Mouse (Mus musculus): ENCODE results near the gene Retnla. TPM values are rescaled to one million over a fixed set of nuclear protein-coding genes. Genes with fewer than 3 reads are reported as not detected.
"Not testable (repeated sequence)": the region's sequence is repeated elsewhere in the genome, so short reads cannot be mapped to it uniquely, and the experiment has no call there.

The Retnla gene
- total RNA-seq (2021): not detected

DNA sequence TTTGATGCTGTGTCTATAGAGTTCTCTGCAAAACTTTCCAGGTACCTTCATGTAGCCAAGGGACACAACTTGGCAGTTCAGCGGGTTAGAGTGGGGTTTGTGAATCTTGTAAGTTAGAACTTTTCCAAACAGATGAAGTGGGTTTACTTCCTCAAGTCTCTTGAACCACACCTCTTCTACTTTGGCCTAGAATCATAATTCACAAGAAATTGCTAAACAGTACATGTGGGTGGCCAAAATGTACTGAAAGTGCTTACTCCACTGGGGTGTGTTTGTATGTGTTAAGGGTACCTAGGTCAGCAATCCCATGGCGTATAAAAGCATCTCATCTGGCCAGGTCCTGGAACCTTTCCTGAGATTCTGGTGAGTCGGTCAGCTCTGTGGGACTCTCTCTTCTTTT, at the start of gene Retnla:
Gene Retnla (plus strand): TSS at position 286 of the 400 bp plus-strand sequence.
- intact Hi-C loops (cut with DNase I): no loop called here
- no peak for DNase-seq (ENCODE audit: extremely low spot score in 1 of 2, low spot score in 2 of 2)

DNA sequence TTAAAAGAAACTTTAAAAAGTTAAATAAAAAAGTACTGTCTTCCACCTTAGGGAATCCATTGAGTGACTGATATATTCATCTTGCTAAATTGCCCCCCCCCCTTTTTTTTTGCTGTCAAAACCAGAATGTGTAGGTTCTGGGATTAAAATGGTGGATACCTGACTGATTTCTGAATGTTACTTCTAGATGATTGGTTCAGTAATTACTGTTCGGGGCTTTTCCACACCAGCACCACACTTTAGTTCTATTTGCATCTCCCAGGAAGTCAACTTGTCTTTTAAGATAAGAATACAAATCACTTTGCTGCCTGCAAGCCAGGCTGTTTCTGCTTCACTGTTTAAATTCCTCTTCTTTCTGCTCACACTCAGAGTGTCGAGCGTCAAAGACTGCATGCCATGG, 44.1 kb upstream of the Retnla start:
- DNase-seq (ENCODE audit: extremely low spot score in 1 of 2, low spot score in 2 of 2): no peak
- intact Hi-C loops (cut with DNase I): no loop called here

- no peak for DNase-seq (ENCODE audit: extremely low spot score in 1 of 2, low spot score in 2 of 2)
- intact Hi-C loops (cut with DNase I): no loop called here
Measured at GRCm38 (mm10) chr16:48799470-48799869, 42.9 kb upstream of the Retnla start.

- intact Hi-C loops (cut with DNase I): no loop called here
- no peak for DNase-seq (ENCODE audit: extremely low spot score in 1 of 2, low spot score in 2 of 2)
Measured at GRCm38 (mm10) chr16:48800906-48801305, 41.4 kb upstream of the Retnla start.

DNA sequence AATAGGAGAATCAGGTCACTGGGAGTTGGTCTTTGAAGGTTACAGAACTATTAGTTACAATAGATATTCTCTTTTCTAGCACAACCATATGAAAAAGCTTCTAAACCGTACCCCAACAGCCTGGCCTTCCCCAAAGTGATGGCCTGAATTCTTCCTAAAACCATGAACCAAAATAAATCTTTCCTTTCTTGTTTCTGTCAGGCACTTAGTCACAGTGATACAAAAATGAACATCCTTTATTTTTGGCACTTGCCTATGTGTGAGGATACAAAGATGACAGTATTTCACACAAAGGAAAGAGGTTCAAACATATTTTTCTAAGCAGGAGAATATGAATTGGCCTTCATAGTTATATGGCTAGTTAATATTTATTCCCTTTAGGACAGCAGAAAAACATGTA, 36.9 kb upstream of the Retnla start:
- intact Hi-C loops (cut with DNase I): no loop called here
- DNase-seq (ENCODE audit: extremely low spot score in 1 of 2, low spot score in 2 of 2): no peak

DNA sequence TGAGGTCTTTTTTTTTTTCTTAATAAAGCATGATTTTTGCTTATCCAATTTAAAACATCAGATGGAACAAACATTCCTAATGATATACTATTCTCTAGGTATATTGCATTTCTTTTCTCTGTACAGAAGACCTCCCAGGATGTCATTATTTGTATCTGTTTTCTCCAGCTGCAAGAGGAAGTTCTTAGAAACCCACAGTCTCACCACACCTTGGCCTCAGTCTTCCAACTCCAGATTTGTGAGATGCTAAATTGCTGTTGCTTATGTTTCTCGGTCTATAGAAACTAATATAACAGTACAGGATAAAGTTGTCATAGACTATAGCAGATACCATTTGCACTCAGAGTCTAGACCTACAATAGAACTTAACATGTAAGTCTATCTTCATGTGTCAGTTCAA, 35.8 kb upstream of the Retnla start:
- no peak for DNase-seq (ENCODE audit: extremely low spot score in 1 of 2, low spot score in 2 of 2)
- intact Hi-C loops (cut with DNase I): no loop called here

DNA sequence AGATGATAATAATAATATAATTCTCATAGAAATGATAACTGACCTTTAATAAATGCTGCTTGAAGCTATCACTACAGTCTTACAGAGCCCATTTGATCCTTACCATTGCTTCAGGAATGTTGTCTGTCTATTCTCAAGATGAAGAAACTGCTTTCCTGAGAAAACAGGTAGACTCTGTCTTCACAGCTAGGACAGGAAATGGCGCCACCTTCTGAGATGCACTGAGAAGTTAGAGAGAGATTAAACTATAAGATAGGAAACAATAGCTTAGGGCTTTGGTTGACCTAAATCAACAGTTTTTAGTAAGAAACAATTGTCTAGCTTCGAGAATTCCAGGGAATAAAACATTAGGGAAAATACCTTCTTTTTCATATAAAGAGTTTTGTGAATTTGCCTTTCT, 33.0 kb upstream of the Retnla start:
- intact Hi-C loops (cut with DNase I): no loop called here
- no peak for DNase-seq (ENCODE audit: extremely low spot score in 1 of 2, low spot score in 2 of 2)

- intact Hi-C loops (cut with DNase I): no loop called here
- no peak for DNase-seq (ENCODE audit: extremely low spot score in 1 of 2, low spot score in 2 of 2)
Measured at GRCm38 (mm10) chr16:48811881-48812436, 30.4 kb upstream of the Retnla start.

- intact Hi-C loops (cut with DNase I): no loop called here
- DNase-seq (ENCODE audit: extremely low spot score in 1 of 2, low spot score in 2 of 2): no peak
Measured at GRCm38 (mm10) chr16:48816695-48817094, 25.7 kb upstream of the Retnla start, which contains the start of gene Retnlb. TSS of gene Retnlb (plus strand) at chr16:48816856.

DNA sequence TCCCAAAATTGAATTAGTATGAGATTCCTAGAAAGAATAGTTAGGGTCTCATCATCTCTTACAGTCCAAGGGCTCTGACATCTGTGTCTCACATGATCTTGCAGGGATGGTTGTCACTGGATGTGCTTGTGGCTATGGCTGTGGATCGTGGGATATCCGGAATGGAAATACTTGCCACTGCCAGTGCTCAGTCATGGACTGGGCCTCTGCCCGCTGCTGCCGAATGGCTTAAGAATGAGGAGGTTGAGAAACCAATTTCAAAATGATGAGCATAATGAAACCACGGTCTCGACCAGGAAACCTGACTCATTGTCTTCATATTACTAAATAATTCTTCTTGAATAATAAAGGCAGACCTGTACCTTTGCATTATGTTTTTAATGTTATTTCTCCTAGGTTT, 23.8 kb upstream of the Retnla start:
- intact Hi-C loops (cut with DNase I): no loop called here

DNA sequence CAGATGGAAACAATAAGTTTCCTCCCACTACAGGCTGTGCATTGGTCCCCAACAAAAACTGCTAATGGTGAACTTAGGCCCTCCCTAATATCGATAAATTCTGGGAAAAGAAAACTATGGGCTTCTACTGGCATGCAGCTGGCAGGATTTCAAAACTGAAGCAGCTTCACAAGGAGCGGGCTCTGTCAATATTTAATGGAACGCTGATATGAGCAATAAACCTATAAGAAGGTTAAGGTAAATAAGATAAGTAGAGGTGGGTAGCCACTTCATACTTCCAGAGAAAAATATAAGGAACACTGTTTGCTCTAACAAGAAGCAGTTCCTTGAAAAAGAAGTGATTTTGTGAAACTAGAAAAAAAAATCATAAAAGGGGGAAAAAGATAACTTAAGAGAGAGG, 15.9 kb upstream of the Retnla start:
- DNase-seq (ENCODE audit: extremely low spot score in 1 of 2, low spot score in 2 of 2): no peak
- intact Hi-C loops (cut with DNase I): no loop called here

More for the DNA sequence above, 23.8 kb upstream of the Retnla start:
- DNase-seq (ENCODE audit: extremely low spot score in 1 of 2, low spot score in 2 of 2): no peak

GRCm38 (mm10) chr16:48827625-48828024, 14.7 kb upstream of the Retnla start:
- intact Hi-C loops (cut with DNase I): no loop called here

DNA sequence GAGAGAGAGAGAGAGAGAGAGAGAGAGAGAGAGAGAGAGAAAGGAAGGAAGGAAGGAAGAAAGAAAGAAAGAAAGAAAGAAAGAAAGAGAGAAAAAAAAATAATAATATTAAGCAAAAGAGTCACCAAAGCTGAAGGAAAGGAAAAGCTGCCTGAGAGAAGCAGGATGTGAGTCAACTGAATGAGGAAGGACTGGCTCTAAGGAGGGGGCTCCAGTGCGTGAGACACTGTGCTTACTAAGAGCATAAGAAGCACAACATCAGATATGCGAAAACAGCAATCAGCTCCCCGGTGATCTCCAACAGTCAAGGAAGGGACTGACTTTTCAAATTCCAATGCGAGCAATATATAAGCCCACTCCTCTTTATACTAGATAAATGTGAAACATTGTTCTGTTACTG, 13.3 kb upstream of the Retnla start:
- DNase-seq (ENCODE audit: extremely low spot score in 1 of 2, low spot score in 2 of 2): no peak
- intact Hi-C loops (cut with DNase I): no loop called here

More at GRCm38 (mm10) chr16:48827625-48828024, 14.7 kb upstream of the Retnla start:
- DNase-seq (ENCODE audit: extremely low spot score in 1 of 2, low spot score in 2 of 2): no peak

- no peak for DNase-seq (ENCODE audit: extremely low spot score in 1 of 2, low spot score in 2 of 2)
- intact Hi-C loops (cut with DNase I): no loop called here
Measured at GRCm38 (mm10) chr16:48832055-48832454, 10.3 kb upstream of the Retnla start.

DNA sequence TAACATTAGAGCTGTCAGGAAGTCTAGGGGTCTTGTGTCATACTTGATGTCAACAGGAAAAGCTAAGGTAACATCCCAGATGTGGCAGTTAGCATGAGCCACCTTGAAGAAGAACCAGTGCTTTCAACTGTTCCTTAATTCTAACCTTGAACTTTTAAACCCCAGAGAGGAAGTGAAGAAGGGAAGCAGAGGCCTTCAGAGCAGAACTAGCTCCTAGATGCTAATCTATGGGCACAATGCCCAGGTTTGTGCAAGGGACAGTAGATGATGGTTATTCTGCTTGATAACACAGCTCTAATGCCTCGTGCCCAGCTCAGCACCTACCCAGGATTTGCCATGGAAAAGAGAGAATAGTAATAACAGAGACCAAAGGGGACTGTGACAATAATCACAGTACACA, 8.7 kb upstream of the Retnla start:
- DNase-seq (ENCODE audit: extremely low spot score in 1 of 2, low spot score in 2 of 2); intact Hi-C loops (cut with DNase I): not testable (repeated sequence)

GRCm38 (mm10) chr16:48843671-48844386, 1.5 kb downstream of the Retnla start:
- intact Hi-C loops (cut with DNase I): no loop called here
- DNase-seq (ENCODE audit: extremely low spot score in 1 of 2, low spot score in 2 of 2): no peak

DNA sequence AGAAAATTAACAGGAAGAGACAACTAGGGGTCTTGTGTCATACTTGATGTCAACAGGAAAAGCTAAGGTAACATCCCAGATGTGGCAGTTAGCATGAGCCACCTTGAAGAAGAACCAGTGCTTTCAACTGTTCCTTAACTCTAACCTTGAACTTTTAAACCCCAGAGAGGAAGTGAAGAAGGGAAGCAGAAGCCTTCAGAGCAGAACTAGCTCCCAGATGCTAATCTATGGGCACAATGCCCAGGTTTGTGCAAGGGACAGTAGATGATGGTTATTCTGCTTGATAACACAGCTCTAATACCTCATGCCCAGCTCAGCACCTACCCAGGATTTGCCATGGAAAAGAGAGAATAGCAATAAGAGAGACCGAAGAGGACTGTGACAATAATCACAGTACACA, 22.7 kb downstream of the Retnla start:
- DNase-seq (ENCODE audit: extremely low spot score in 1 of 2, low spot score in 2 of 2); intact Hi-C loops (cut with DNase I): not testable (repeated sequence)

DNA sequence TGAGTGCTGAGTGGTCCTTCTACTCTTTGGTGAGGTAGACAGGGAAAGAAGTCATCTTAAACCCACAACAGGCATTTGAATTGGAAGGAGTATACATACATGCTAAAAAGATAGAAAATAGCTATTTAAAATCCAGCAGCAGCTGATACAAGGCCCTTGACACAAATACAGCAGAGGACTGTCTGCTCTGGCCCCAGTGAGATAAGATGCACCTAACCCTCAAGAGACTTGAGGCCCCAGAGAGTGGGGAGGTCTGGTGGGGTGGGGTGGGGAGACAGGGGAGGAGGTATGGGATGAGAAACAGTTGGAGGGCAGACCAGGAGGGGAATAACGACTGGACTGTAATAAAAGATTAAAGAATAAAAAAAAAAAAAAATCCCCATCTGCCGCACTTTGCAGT, 25.3 kb downstream of the Retnla start:
- DNase-seq (ENCODE audit: extremely low spot score in 1 of 2, low spot score in 2 of 2): no peak
- intact Hi-C loops (cut with DNase I): no loop called here

- intact Hi-C loops (cut with DNase I): no loop called here
- no peak for DNase-seq (ENCODE audit: extremely low spot score in 1 of 2, low spot score in 2 of 2)
Measured at GRCm38 (mm10) chr16:48868663-48869062, 26.3 kb downstream of the Retnla start.

DNA sequence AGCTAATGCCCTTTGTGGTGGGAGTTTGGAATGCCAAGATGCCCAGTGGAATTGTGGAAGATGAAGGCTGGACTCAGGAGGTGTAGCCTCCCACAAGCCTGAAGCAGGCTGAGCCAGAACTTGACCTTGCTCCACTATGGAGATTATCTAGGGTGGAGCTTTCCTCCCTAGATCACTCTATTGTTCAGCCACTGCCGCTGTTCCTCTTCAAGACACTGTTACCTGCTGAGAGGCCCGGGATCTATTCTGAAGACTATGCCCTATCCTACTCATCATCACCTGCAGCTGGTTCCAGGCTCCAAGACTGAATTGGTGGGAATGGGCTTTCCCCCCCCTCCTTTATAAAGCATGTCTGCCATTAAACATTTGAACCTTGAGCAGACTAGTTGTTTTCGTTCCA, 27.3 kb downstream of the Retnla start:
- intact Hi-C loops (cut with DNase I): no loop called here
- no peak for DNase-seq (ENCODE audit: extremely low spot score in 1 of 2, low spot score in 2 of 2)

GRCm38 (mm10) chr16:48871754-48872153, 29.4 kb downstream of the Retnla start:
- DNase-seq (ENCODE audit: extremely low spot score in 1 of 2, low spot score in 2 of 2): no peak
- intact Hi-C loops (cut with DNase I): no loop called here

All from left cerebral cortex, postnatal 10 days (tissue).